Mouse (Mus musculus): Measurements from ENCODE around the gene Kcnt2. TPM values are rescaled to one million over a fixed set of nuclear protein-coding genes. Genes with fewer than 3 reads are reported as not detected.

Kcnt2 gene
- total RNA-seq, 2 experiments from 2014 or later = 41.5 to 42.3 TPM

DNA sequence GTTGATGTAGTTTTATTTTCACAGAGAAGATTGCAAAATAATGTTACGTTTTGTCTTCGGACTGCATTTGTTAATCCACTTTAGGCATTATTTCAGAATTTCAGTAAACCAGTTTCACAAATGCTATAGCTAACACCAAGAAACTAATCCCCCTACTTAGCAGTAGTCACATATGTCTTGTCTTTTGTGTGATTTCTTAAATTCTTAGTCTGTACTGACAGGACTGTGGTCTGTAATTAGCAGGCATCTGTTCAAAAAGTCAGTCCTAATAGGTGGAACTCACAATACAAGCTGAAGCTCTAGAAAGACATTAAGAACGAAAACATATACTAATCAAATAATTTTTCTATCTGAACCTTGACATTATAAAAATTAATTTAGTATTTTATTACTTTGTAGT, 332.6 kb downstream of the Kcnt2 start:
- TF ChIP-seq CTCF (conservative IDR thresholded peaks at IDR 0.05) = no peak
- Histone ChIP-seq H3K27ac (no peak overlapping the region), H3K4me3 (no peak overlapping the region)
- no peak for DNase-seq (ENCODE audit: low spot score in 2 of 2)

DNA sequence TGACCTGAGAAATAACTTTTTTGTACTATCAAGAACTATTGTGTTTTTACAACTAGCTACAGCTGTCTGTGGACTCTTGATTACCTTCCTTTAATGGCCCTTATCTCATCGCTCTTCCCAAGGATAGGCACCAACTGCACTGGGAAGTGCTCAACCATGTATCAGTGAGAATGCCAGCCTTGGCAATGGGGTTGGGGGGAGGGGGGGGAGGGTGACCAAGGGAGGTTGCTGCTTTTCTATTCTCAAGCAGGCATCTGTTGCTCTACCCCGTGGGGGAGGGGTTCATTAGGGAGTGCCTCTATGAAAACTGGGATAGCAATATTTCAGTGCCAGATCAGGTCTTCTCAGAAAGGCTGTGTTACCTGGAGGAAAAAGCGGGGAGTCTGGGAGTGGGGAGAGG, 342.3 kb downstream of the Kcnt2 start:
- H3K27ac ChIP-seq = no peak overlapping the region
- no peak for DNase-seq (ENCODE audit: low spot score in 2 of 2)
- no peak for TF ChIP-seq CTCF (conservative IDR thresholded peaks at IDR 0.05)
- no peak overlapping the region for H3K4me3 ChIP-seq

DNA sequence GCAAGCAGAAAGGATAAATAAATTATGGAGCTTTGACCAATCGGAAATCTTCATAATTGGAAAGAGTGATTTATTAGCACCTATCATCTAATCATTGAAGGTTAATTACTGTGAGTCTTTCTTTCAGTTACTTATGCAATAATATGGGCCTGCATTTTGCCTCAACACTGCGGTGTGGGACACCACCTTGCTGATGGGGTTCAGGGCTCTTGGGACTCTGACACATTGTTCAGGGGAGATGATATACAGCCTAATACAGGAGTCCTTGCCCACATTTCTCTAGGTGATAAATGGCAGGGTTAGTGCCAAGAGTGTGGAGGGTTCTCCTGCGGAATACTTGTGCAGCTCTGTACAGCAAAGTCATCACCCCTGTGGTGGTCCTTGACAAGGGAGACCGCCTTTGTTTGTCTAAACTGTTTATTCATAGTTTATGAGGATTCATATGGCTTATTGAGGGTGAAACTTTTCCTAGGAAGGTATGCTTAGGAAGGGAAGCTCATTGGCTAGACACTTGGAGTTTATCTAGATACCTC, 362.9 kb downstream of the Kcnt2 start:
- Histone ChIP-seq H3K4me3 (no peak overlapping the region), H3K27ac (no peak overlapping the region)
- no peak for DNase-seq (ENCODE audit: low spot score in 2 of 2)
- no peak for TF ChIP-seq CTCF (conservative IDR thresholded peaks at IDR 0.05)

DNA sequence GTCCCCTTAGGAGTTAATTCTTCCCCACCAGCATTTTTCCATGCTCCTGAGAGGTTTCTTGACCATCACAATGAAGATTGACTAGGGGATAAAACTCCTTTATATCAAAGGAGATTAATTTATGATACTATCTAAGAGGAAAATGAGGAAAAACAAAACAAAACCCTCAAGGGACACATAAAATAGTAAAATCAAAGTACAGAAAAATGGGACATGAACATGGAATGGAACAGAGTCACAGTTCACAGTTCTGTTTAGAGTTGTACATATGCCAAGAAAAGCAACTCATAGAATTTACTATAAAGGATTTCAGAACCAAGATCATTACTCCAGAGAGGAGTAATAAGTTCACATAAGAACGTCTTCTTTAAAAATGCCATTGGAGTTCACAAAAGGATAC, 367.1 kb downstream of the Kcnt2 start:
- no peak for DNase-seq (ENCODE audit: low spot score in 2 of 2)
- Histone ChIP-seq H3K27ac (no peak overlapping the region), H3K4me3 (no peak overlapping the region)
- TF ChIP-seq CTCF (conservative IDR thresholded peaks at IDR 0.05) = no peak

DNA sequence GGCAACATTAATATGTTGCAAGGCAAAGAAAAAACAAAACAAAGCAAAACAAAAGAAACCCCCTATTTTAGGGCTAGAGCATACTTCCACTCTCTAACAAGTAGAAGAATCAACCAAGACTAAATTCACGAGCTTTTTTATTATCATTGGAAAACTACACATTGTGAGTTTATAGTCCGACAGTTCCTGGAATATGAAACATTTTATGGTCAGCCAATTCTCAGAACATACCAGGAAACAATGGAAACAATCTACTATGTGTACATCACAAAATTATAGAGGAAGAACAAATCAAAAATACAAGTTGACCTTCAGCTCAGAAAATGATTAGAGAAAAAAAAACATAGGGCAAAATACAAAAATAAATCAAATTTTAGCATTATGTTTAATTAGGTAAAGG, 368.9 kb downstream of the Kcnt2 start:
- no peak overlapping the region for H3K27ac ChIP-seq
- DNase-seq (ENCODE audit: low spot score in 2 of 2) = no peak
- TF ChIP-seq CTCF (conservative IDR thresholded peaks at IDR 0.05) = no peak
- no peak overlapping the region for H3K4me3 ChIP-seq

DNA sequence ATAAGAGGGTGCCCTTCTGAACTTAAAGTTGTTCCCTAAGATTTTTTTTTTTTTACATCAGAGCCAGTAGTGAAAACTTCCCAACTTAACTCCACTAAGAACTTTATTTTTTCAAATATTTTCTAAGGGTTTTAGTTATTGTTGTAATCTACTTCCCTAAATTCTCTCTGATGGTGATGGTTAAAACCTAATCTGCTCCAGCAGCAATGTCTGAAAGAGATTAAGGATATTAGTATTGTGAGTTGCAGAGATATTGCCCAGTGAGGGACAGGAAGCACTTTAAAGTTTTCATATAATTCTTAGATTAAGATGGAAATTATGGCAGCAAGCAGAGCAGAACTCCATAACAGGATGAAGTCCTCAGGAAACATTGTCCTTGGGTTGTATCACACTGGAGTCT, 372.2 kb downstream of the Kcnt2 start:
- DNase-seq (ENCODE audit: low spot score in 2 of 2) = no peak

DNA sequence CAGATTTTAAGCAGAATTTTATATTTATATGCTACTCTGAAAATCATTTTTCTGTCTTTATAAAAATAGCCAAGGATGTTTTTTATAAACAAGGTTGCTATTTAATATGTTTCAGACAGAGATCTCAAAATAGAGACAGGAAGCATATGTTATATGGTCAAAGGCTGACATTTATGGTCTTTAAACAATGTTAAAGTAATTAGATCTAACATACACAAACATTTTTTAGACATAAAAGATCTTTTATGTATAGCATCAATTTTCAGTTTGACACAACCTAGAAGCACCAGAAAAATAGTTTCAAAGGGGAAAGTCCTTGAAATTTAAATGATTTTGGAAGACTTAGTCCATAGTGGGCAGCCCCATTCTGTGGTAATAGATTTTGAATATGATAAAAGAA, 379.0 kb downstream of the Kcnt2 start:
- Histone ChIP-seq H3K27ac (no peak overlapping the region), H3K4me3 (no peak overlapping the region)
- TF ChIP-seq CTCF (conservative IDR thresholded peaks at IDR 0.05) = no peak
- DNase-seq (ENCODE audit: low spot score in 2 of 2) = no peak

More for the DNA sequence above, 372.2 kb downstream of the Kcnt2 start:
- H3K27ac ChIP-seq = no peak overlapping the region
- no peak for TF ChIP-seq CTCF (conservative IDR thresholded peaks at IDR 0.05)
- H3K4me3 ChIP-seq = no peak overlapping the region

DNA sequence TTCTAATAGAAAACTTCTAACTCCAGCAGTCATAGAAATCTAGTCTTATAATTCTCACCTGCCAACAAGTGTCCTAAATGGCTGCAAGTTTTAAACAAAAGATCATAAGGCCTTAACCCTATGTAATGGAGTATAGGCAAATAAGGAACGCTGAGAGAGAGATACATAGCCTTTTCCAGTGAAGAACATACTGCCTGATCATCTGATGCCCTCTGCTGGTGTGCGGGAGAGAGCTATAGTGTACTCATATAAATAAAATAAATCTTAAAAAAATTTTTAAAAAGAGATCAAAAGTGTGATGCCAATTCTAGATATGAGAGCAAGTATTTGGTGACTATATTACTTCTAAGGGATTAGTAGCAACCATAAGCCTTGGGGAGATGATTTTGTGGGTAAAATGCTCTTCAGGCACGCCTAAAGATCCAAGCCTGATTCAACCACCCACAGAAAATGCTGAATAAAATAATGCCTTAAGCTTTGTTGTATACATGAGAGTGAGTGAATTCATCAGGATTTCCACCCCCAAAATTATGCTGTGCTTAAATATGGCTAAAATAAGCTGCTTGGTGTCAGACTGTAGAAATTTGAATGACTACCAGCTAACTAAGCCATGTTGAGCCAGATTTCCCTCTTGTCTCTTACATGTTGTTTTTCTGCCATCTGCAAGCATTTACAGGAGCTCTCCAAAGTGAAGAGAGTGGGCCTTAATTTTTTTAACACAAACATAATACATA, 413.8 kb downstream of the Kcnt2 start:
- TF ChIP-seq CTCF (conservative IDR thresholded peaks at IDR 0.05) = peak; percentile 75
- DNase-seq (ENCODE audit: low spot score in 2 of 2) = peak in 1 of 2 experiments; percentile 28
- H3K4me3 ChIP-seq = no peak overlapping the region
- peak overlapping the region; percentile 20; the same call in 1 of the 2 replicates for H3K27ac ChIP-seq

DNA sequence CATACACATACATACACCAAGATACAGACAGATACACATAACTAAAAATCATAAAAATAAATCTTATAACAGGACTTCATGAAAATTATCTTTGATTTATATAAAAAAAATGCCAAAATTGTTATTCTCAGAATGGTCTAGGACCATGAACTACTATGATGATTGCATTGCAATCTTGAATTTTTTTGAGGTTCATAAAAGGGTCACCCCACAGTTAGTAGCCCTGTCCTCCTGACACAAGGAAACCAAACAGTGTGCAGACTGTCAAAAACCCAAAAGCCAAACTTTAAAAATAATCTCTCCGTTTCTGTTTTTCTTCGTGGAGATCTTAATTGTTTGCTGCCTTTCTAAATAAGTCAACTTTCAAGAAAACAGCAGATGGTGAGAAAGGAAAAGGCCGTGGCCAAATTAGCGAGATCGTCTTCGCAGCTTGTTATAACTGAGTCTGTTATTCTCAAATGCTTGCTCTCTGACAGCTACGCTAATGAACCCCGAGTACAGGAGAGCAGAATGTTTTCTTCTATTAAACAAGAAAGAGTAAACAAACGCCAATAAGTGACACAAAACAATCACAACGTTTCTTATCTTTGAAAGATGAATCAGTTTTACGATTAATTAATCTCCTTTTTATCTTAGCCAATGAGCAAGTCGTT, 414.9 kb downstream of the Kcnt2 start:
- TF ChIP-seq CTCF (conservative IDR thresholded peaks at IDR 0.05) = no peak
- H3K27ac ChIP-seq = peak overlapping the region; percentile 71
- peak overlapping the region; percentile 52 for H3K4me3 ChIP-seq
- DNase-seq (ENCODE audit: low spot score in 2 of 2) = peak in 1 of 2 experiments; percentile 14

DNA sequence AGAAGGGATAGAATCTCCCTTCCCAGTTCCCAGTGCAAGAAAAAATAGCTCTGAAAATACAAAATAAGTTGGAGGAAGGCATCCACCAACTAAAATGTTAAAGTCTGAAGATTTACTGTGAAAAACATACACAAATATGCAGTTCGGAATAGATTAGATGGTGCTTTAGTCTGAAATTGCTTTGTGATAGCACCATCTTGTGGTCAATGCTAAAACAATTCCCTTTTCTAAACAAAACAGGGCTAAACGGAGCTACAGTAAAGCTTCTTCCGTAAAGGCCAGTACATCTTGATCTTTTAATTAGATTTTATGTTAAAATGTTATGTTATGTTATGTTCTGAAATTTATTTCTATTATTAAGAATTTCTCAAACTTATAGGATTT, 415.4 kb downstream of the Kcnt2 start:
- Histone ChIP-seq H3K4me3 (peak overlapping the region; percentile 52), H3K27ac (peak overlapping the region; percentile 71)
- peak; percentile 90 for TF ChIP-seq CTCF (conservative IDR thresholded peaks at IDR 0.05)
- DNase-seq (ENCODE audit: low spot score in 2 of 2) = peak; percentile 42 to 63

Other genes starting within 250 kb of the Kcnt2 start
- gene Cfh, start 62.4 kb upstream of the Kcnt2 start, total RNA-seq (2021) = 10 to 100 TPM; 11.3 to 17.1 TPM

All from layer of hippocampus, adult 2 months (tissue).